Mouse (Mus musculus) limb, embryonic 12.5 days (tissue): ENCODE results near the gene Atp8a1. TPM values are rescaled to one million over a fixed set of nuclear protein-coding genes. Genes with fewer than 3 reads are reported as not detected.

ENCODE experiments used
- ATAC-seq: fragments of 200-750 bp; cut with Nextera tagmentation; 2 replicates; pipeline ENCODE4 v1.8.0; 2017; ENCODE audit warnings: low read depth, moderate TSS enrichment; ENCODE audit not compliant: insufficient number of reproducible peaks, insufficient read depth, low FRiP score, low TSS enrichment
- H3K27ac ChIP-seq: fragments of 300-500 bp; sonication (generic); 2 replicates; pipeline ENCODE4 v1.5.1; 2016; ENCODE audit warnings: mild to moderate bottlenecking, moderate library complexity
- H3K27me3 ChIP-seq: fragments of 300-500 bp; sonication (generic); 2 replicates; pipeline ENCODE4 v1.6.1; 2016; ENCODE audit warnings: mild to moderate bottlenecking, moderate library complexity
- H3K36me3 ChIP-seq: fragments of 300-500 bp; sonication (generic); 2 replicates; pipeline ENCODE4 v1.6.1; 2016; ENCODE audit warnings: mild to moderate bottlenecking, moderate library complexity
- H3K4me1 ChIP-seq: fragments of 300-500 bp; sonication (generic); replicated peaks from 2 replicates; pipeline ENCODE4 v1.6.1; 2016
- H3K4me2 ChIP-seq: fragments of 300-500 bp; sonication (generic); 2 replicates; pipeline ENCODE4 v1.6.1; 2016; ENCODE audit warnings: mild to moderate bottlenecking, moderate library complexity
- H3K4me3 ChIP-seq: fragments of 300-500 bp; sonication (generic); replicated peaks from 2 replicates; pipeline ENCODE4 v1.5.1; 2016; ENCODE audit warnings: mild to moderate bottlenecking
- H3K9ac ChIP-seq: fragments of 300-500 bp; sonication (generic); replicated peaks from 2 replicates; pipeline ENCODE4 v1.6.1; 2016; ENCODE audit warnings: mild to moderate bottlenecking, moderate library complexity
- H3K9me3 ChIP-seq: fragments of 300-500 bp; sonication (generic); 2 replicates; pipeline ENCODE4 v1.6.1; 2016; ENCODE audit warnings: mild to moderate bottlenecking, moderate library complexity
- WGBS: fragments of 180-500 bp; shearing (Covaris S2); methylation state at CpG from one replicate; pipeline ENCODE4 v1.1.7; 2016; 5-methylcytosine and 5-hydroxymethylcytosine counted together
- polyA plus RNA-seq: library from polyadenylated mRNA; unstranded; fragments of >200 nt; fragmentation: Nextera tagmentation; extraction: Ambion mirVana; gene quantifications from 2 replicates; pipeline ENCODE4 v1.2.1, GENCODE M21; 2016

Atp8a1 gene
- polyA plus RNA-seq, 1 experiment from 2014 or later = 7.2 TPM

GRCm38 (mm10) chr5:67647568-67647967, 199.7 kb downstream of the Atp8a1 start:
- Histone ChIP-seq H3K27ac (no peak overlapping the region), H3K9me3 (no peaks in the 10 kb centered on the region), H3K4me2 (no peak overlapping the region), H3K4me1 (peaks cover 23% of the 10 kb centered on the region), H3K27me3 (peaks cover 32% of the 10 kb centered on the region), H3K36me3 (no peaks in the 10 kb centered on the region), H3K9ac (no peak overlapping the region), H3K4me3 (no peak overlapping the region)
- no peak for ATAC-seq
- 81% methylated on average over 21 of the region's 21 CpGs for WGBS

GRCm38 (mm10) chr5:67646756-67647529, 200.3 kb downstream of the Atp8a1 start:
- 0 out of 2 replicates have a peak, but pooled peaks have one; percentile 61 for ATAC-seq
- Histone ChIP-seq H3K9ac (no peak overlapping the region), H3K27me3 (peaks cover 36% of the 10 kb centered on the region), H3K36me3 (no peaks in the 10 kb centered on the region), H3K4me2 (peak overlapping the region; percentile 27), H3K9me3 (no peaks in the 10 kb centered on the region), H3K4me1 (peaks cover 30% of the 10 kb centered on the region), H3K4me3 (no peak overlapping the region), H3K27ac (no peak overlapping the region)
- WGBS = 35% methylated on average over 20 of the region's 20 CpGs

GRCm38 (mm10) chr5:67643537-67644255, 203.5 kb downstream of the Atp8a1 start:
- H3K36me3 ChIP-seq = no peaks in the 10 kb centered on the region
- H3K27me3 ChIP-seq = peaks cover 32% of the 10 kb centered on the region
- H3K4me1 ChIP-seq = peaks cover 57% of the 10 kb centered on the region
- no peaks in the 10 kb centered on the region for H3K9me3 ChIP-seq
- H3K9ac ChIP-seq = no peak overlapping the region
- no peak overlapping the region for H3K27ac ChIP-seq
- 92% methylated on average over 5 of the region's 5 CpGs for WGBS
- no peak overlapping the region for H3K4me3 ChIP-seq
- no peak overlapping the region for H3K4me2 ChIP-seq
- ATAC-seq = no peak

- no peak overlapping the region for H3K4me3 ChIP-seq
- ATAC-seq = no peak
- 6% methylated on average over 8 of the region's 8 CpGs for WGBS
These were observed 205.7 kb downstream of the Atp8a1 start for GRCm38 (mm10) chr5:67641406-67642120.

GRCm38 (mm10) chr5:67640596-67641312, 206.5 kb downstream of the Atp8a1 start:
- no peak overlapping the region for H3K9ac ChIP-seq
- H3K36me3 ChIP-seq = no peaks in the 10 kb centered on the region
- no peak overlapping the region for H3K4me3 ChIP-seq
- peak overlapping the region; percentile 15 for H3K4me2 ChIP-seq
- peak; percentile 9; the same call in 1 of the 2 replicates for ATAC-seq
- WGBS = 20% methylated on average over 8 of the region's 8 CpGs
- no peaks in the 10 kb centered on the region for H3K9me3 ChIP-seq
- peaks cover 42% of the 10 kb centered on the region for H3K27me3 ChIP-seq
- H3K4me1 ChIP-seq = peaks cover 54% of the 10 kb centered on the region
- peak overlapping the region; percentile 53; the same call in 1 of the 2 replicates for H3K27ac ChIP-seq

More at GRCm38 (mm10) chr5:67641406-67642120, 205.7 kb downstream of the Atp8a1 start:
- peaks cover 62% of the 10 kb centered on the region for H3K4me1 ChIP-seq
- no peaks in the 10 kb centered on the region for H3K9me3 ChIP-seq
- H3K36me3 ChIP-seq = no peaks in the 10 kb centered on the region
- peak overlapping the region; percentile 15 for H3K4me2 ChIP-seq
- H3K27ac ChIP-seq = no peak overlapping the region
- no peak overlapping the region for H3K9ac ChIP-seq
- H3K27me3 ChIP-seq = peaks cover 42% of the 10 kb centered on the region

GRCm38 (mm10) chr5:67634339-67634738, 212.9 kb downstream of the Atp8a1 start:
- H3K27me3 ChIP-seq = peaks cover 21% of the 10 kb centered on the region
- H3K4me2 ChIP-seq = no peak overlapping the region
- ATAC-seq = no peak
- H3K4me3 ChIP-seq = no peak overlapping the region
- 50% methylated on average over 3 of the region's 3 CpGs for WGBS
- no peak overlapping the region for H3K9ac ChIP-seq
- peaks cover 35% of the 10 kb centered on the region for H3K4me1 ChIP-seq
- no peaks in the 10 kb centered on the region for H3K36me3 ChIP-seq
- no peaks in the 10 kb centered on the region for H3K9me3 ChIP-seq
- H3K27ac ChIP-seq = no peak overlapping the region

GRCm38 (mm10) chr5:67633831-67634268, 213.4 kb downstream of the Atp8a1 start:
- H3K27me3 ChIP-seq = peaks cover 17% of the 10 kb centered on the region
- 30% methylated on average over 10 of the region's 10 CpGs for WGBS

GRCm38 (mm10) chr5:67633138-67633782, 214.0 kb downstream of the Atp8a1 start:
- no peak overlapping the region for H3K27ac ChIP-seq
- no peak overlapping the region for H3K9ac ChIP-seq
- no peak overlapping the region for H3K4me3 ChIP-seq
- WGBS = 28% methylated on average over 7 of the region's 7 CpGs
- H3K27me3 ChIP-seq = peaks cover 15% of the 10 kb centered on the region
- no peak overlapping the region for H3K4me2 ChIP-seq
- H3K9me3 ChIP-seq = no peaks in the 10 kb centered on the region
- peaks cover 25% of the 10 kb centered on the region for H3K4me1 ChIP-seq
- H3K36me3 ChIP-seq = no peaks in the 10 kb centered on the region
- no peak for ATAC-seq

More at GRCm38 (mm10) chr5:67633831-67634268, 213.4 kb downstream of the Atp8a1 start:
- H3K36me3 ChIP-seq = no peaks in the 10 kb centered on the region
- ATAC-seq = no peak
- no peak overlapping the region for H3K4me2 ChIP-seq
- peaks cover 30% of the 10 kb centered on the region for H3K4me1 ChIP-seq
- no peak overlapping the region for H3K27ac ChIP-seq
- no peak overlapping the region for H3K9ac ChIP-seq
- no peak overlapping the region for H3K4me3 ChIP-seq
- no peaks in the 10 kb centered on the region for H3K9me3 ChIP-seq

- no peak overlapping the region for H3K4me3 ChIP-seq
- WGBS = 93% methylated on average over 12 of the region's 12 CpGs
- no peak overlapping the region for H3K4me2 ChIP-seq
- no peaks in the 10 kb centered on the region for H3K9me3 ChIP-seq
- H3K9ac ChIP-seq = no peak overlapping the region
- no peak for ATAC-seq
- H3K27me3 ChIP-seq = peaks cover 12% of the 10 kb centered on the region
- H3K36me3 ChIP-seq = no peaks in the 10 kb centered on the region
- H3K27ac ChIP-seq = no peak overlapping the region
- peaks cover 13% of the 10 kb centered on the region for H3K4me1 ChIP-seq
These were observed 216.0 kb downstream of the Atp8a1 start for GRCm38 (mm10) chr5:67631261-67631660.

- Histone ChIP-seq H3K36me3 (no peaks in the 10 kb centered on the region), H3K4me1 (peaks cover 13% of the 10 kb centered on the region), H3K9me3 (no peaks in the 10 kb centered on the region), H3K27ac (no peak overlapping the region), H3K27me3 (peaks cover 12% of the 10 kb centered on the region), H3K4me2 (no peak overlapping the region), H3K9ac (no peak overlapping the region), H3K4me3 (no peak overlapping the region)
- WGBS = 90% methylated on average over 6 of the region's 6 CpGs
- no peak for ATAC-seq
These were observed 217.4 kb downstream of the Atp8a1 start for GRCm38 (mm10) chr5:67629861-67630260.
